Mouse (Mus musculus): Measurements from ENCODE around the gene Gm45837. TPM values are rescaled to one million over a fixed set of nuclear protein-coding genes. Genes with fewer than 3 reads are reported as not detected.
A peak's percentile ranks its signal among the peaks of the same experiment; 100 is the strongest.

The Gm45837 gene
- polyA plus RNA-seq, 1 experiment from 2014 or later, result not detected

- no peak overlapping the region for H3K27ac ChIP-seq (ENCODE audit: low read depth, low read length)
- no peaks in the 10 kb centered on the region for H3K36me3 ChIP-seq (ENCODE audit: control insufficient read depth, insufficient read depth, low read length)
- H3K9me3 ChIP-seq (ENCODE audit: control insufficient read depth, low read length), result no peaks in the 10 kb centered on the region
- H3K9ac ChIP-seq (ENCODE audit: low read depth, low read length), result no peak overlapping the region
- H3K4me3 ChIP-seq (ENCODE audit: low read depth, low read length), result no peak overlapping the region
- 3% methylated on average over 27 of the region's 27 CpGs for whole genome bisulfite sequencing
- H3K27me3 ChIP-seq (ENCODE audit: control insufficient read depth, insufficient read depth, low read length), result peaks cover 11% of the 10 kb centered on the region
- peak overlapping the region; percentile 9 for H3K4me2 ChIP-seq (replicated peaks; ENCODE audit: low read depth, low read length)
- ATAC-seq (ENCODE audit: low FRiP score), result no peak
- peak; percentile 70 for DNase-seq (ENCODE audit: low spot score)
- peaks cover 18% of the 10 kb centered on the region for H3K4me1 ChIP-seq (replicated peaks; ENCODE audit: control insufficient read depth, insufficient read depth, low read length)
Measured at GRCm38 (mm10) chr7:101419013-101419770, 8.5 kb downstream of the Gm45837 start.

DNA sequence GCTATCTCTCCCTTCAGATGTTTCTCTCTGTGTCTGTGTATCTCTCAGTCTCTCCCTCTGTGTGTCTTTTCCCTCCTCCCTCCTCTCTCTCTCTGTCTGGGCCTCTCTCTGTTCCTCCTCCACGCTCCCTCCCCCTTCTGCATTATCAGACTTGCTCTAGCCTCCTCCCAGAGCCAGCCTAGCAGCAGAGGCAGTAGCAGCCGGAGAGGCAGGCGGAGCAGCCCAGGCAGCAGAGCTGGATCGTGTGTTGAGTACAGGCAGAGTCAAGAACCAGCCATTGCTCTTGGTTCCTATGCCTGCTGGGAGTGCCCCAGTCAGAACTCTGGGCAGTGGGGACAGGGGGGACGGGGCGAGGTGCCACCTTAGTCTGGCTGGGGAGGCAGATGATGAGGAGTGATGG lies 10.8 kb downstream of the Gm45837 start, which contains the start of gene Pde2a:
TSS of gene Pde2a (plus strand) at position 163 of the 400 bp plus-strand sequence.
- Histone ChIP-seq H3K4me2 (replicated peaks; ENCODE audit: low read depth, low read length) (peak within 1 kb of the TSS; percentile 29; the same call in 1 of the 2 replicates), H3K4me1 (replicated peaks; ENCODE audit: control insufficient read depth, insufficient read depth, low read length) (0 out of 2 replicates have a peak, but pooled peaks cover 2% of the 10 kb centered on the region), H3K9me3 (ENCODE audit: control insufficient read depth, low read length) (no peaks in the 10 kb centered on the region), H3K36me3 (ENCODE audit: control insufficient read depth, insufficient read depth, low read length) (no peaks in the 10 kb centered on the region), H3K9ac (ENCODE audit: low read depth, low read length) (peak within 1 kb of the TSS; percentile 34; the same call in 1 of the 2 replicates), H3K4me3 (ENCODE audit: low read depth, low read length) (no peak within 1 kb of the TSS), H3K27me3 (ENCODE audit: control insufficient read depth, insufficient read depth, low read length) (peaks cover 11% of the 10 kb centered on the region), H3K27ac (ENCODE audit: low read depth, low read length) (0 out of 2 replicates have a peak within 1 kb of the TSS, but pooled peaks have one; percentile 10)
- WGBS, result 13% methylated on average over 6 of the region's 6 CpGs
- ATAC-seq (ENCODE audit: low FRiP score) (peak; percentile 39; the same call in 1 of the 2 replicates), DNase-seq (ENCODE audit: low spot score) (peak; percentile 25)

- peak; percentile 40 for DNase-seq (ENCODE audit: low spot score)
- H3K27ac ChIP-seq (ENCODE audit: low read depth, low read length), result no peak overlapping the region
Measured at GRCm38 (mm10) chr7:101422069-101422468, 11.4 kb downstream of the Gm45837 start.

GRCm38 (mm10) chr7:101422646-101423045 lies 12.0 kb downstream of the Gm45837 start:
- no peaks in the 10 kb centered on the region for H3K36me3 ChIP-seq (ENCODE audit: control insufficient read depth, insufficient read depth, low read length)
- DNase-seq (ENCODE audit: low spot score) (no peak), ATAC-seq (ENCODE audit: low FRiP score) (no peak)
- no peak overlapping the region for H3K4me3 ChIP-seq (ENCODE audit: low read depth, low read length)
- no peak overlapping the region for H3K9ac ChIP-seq (ENCODE audit: low read depth, low read length)
- H3K27ac ChIP-seq (ENCODE audit: low read depth, low read length), result no peak overlapping the region
- no peaks in the 10 kb centered on the region for H3K9me3 ChIP-seq (ENCODE audit: control insufficient read depth, low read length)
- peaks cover 9% of the 10 kb centered on the region for H3K27me3 ChIP-seq (ENCODE audit: control insufficient read depth, insufficient read depth, low read length)
- H3K4me2 ChIP-seq (replicated peaks; ENCODE audit: low read depth, low read length), result no peak overlapping the region
- WGBS, result 80% methylated on average over 8 of the region's 8 CpGs
- H3K4me1 ChIP-seq (replicated peaks; ENCODE audit: control insufficient read depth, insufficient read depth, low read length), result 0 out of 2 replicates have a peak, but pooled peaks cover 2% of the 10 kb centered on the region

More at GRCm38 (mm10) chr7:101422069-101422468, 11.4 kb downstream of the Gm45837 start:
- Histone ChIP-seq H3K9ac (ENCODE audit: low read depth, low read length) (peak overlapping the region; percentile 34; the same call in 1 of the 2 replicates), H3K4me1 (replicated peaks; ENCODE audit: control insufficient read depth, insufficient read depth, low read length) (0 out of 2 replicates have a peak, but pooled peaks cover 2% of the 10 kb centered on the region), H3K27me3 (ENCODE audit: control insufficient read depth, insufficient read depth, low read length) (peaks cover 11% of the 10 kb centered on the region), H3K4me3 (ENCODE audit: low read depth, low read length) (no peak overlapping the region), H3K36me3 (ENCODE audit: control insufficient read depth, insufficient read depth, low read length) (no peaks in the 10 kb centered on the region), H3K4me2 (replicated peaks; ENCODE audit: low read depth, low read length) (peak overlapping the region; percentile 29; the same call in 1 of the 2 replicates), H3K9me3 (ENCODE audit: control insufficient read depth, low read length) (no peaks in the 10 kb centered on the region)
- no peak; the same call in 1 of the 2 replicates for ATAC-seq (ENCODE audit: low FRiP score)
- WGBS, result 26% methylated on average over 3 of the region's 3 CpGs

GRCm38 (mm10) chr7:101423970-101424369 lies 13.3 kb downstream of the Gm45837 start:
- DNase-seq (ENCODE audit: low spot score) (no peak), ATAC-seq (ENCODE audit: low FRiP score) (no peak)
- Histone ChIP-seq H3K9ac (ENCODE audit: low read depth, low read length) (no peak overlapping the region), H3K4me1 (replicated peaks; ENCODE audit: control insufficient read depth, insufficient read depth, low read length) (0 out of 2 replicates have a peak, but pooled peaks cover 2% of the 10 kb centered on the region), H3K4me2 (replicated peaks; ENCODE audit: low read depth, low read length) (no peak overlapping the region), H3K27ac (ENCODE audit: low read depth, low read length) (no peak overlapping the region), H3K27me3 (ENCODE audit: control insufficient read depth, insufficient read depth, low read length) (peaks cover 5% of the 10 kb centered on the region), H3K4me3 (ENCODE audit: low read depth, low read length) (no peak overlapping the region), H3K36me3 (ENCODE audit: control insufficient read depth, insufficient read depth, low read length) (no peaks in the 10 kb centered on the region), H3K9me3 (ENCODE audit: control insufficient read depth, low read length) (no peaks in the 10 kb centered on the region)
- WGBS, result 68% methylated on average over 6 of the region's 6 CpGs

GRCm38 (mm10) chr7:101426692-101427091 lies 16.0 kb downstream of the Gm45837 start:
- H3K9me3 ChIP-seq (ENCODE audit: control insufficient read depth, low read length), result no peaks in the 10 kb centered on the region
- no peaks in the 10 kb centered on the region for H3K4me1 ChIP-seq (replicated peaks; ENCODE audit: control insufficient read depth, insufficient read depth, low read length)
- H3K27ac ChIP-seq (ENCODE audit: low read depth, low read length), result no peak overlapping the region
- 74% methylated on average over 8 of the region's 8 CpGs for WGBS
- H3K4me3 ChIP-seq (ENCODE audit: low read depth, low read length), result no peak overlapping the region
- ATAC-seq (ENCODE audit: low FRiP score) (no peak), DNase-seq (ENCODE audit: low spot score) (no peak)
- no peak overlapping the region for H3K9ac ChIP-seq (ENCODE audit: low read depth, low read length)
- H3K27me3 ChIP-seq (ENCODE audit: control insufficient read depth, insufficient read depth, low read length), result no peaks in the 10 kb centered on the region; the same call in 1 of the 2 replicates
- H3K4me2 ChIP-seq (replicated peaks; ENCODE audit: low read depth, low read length), result no peak overlapping the region
- H3K36me3 ChIP-seq (ENCODE audit: control insufficient read depth, insufficient read depth, low read length), result no peaks in the 10 kb centered on the region

DNA sequence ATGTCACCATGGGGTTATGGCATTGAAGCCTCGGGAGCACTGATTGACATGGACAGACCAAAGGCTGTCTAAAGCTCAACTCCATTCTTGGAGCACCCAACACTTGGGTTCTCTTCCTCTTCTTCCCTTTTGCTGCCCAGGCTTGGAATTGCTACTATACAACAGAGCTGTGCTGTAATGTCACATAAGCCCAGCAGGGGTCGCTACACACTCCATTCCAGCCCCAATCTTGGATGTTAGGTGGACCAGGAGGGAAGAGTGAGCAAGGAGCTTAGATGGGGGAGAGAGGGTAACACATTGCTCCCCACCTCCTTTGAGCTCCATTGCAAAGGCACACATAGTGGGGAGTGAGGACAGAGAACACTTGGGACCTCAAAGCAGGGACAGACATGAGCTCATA lies 17.1 kb downstream of the Gm45837 start:
- H3K4me1 ChIP-seq (replicated peaks; ENCODE audit: control insufficient read depth, insufficient read depth, low read length), result no peaks in the 10 kb centered on the region
- H3K27me3 ChIP-seq (ENCODE audit: control insufficient read depth, insufficient read depth, low read length), result no peaks in the 10 kb centered on the region
- H3K9ac ChIP-seq (ENCODE audit: low read depth, low read length), result no peak overlapping the region
- H3K36me3 ChIP-seq (ENCODE audit: control insufficient read depth, insufficient read depth, low read length), result no peaks in the 10 kb centered on the region
- H3K4me2 ChIP-seq (replicated peaks; ENCODE audit: low read depth, low read length), result no peak overlapping the region
- DNase-seq (ENCODE audit: low spot score) (peak; percentile 70), ATAC-seq (ENCODE audit: low FRiP score) (no peak)
- no peak overlapping the region for H3K4me3 ChIP-seq (ENCODE audit: low read depth, low read length)
- WGBS, result 18% methylated on average over 2 of the region's 2 CpGs
- no peak overlapping the region for H3K27ac ChIP-seq (ENCODE audit: low read depth, low read length)
- H3K9me3 ChIP-seq (ENCODE audit: control insufficient read depth, low read length), result no peaks in the 10 kb centered on the region

DNA sequence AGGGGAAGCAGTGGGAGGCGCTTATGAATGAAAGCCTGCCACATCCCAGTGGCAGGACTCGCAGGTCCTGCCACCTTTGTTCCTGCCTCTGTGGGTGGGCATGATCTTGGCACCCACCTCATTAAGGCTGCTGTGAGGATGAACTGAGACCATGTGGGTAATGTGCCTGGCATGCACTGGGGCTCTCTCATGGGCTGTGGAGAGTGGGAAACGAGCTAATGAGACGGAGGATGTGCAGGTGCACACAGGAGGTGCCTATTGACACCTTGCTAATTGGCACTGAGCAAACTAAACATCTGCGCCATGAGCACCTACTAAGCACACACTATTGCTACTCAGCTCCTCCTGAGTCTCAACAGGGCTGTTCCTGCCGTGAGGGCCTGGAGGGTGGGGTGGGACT lies 24.4 kb downstream of the Gm45837 start:
- H3K27me3 ChIP-seq (ENCODE audit: control insufficient read depth, insufficient read depth, low read length), result no peaks in the 10 kb centered on the region
- H3K9ac ChIP-seq (ENCODE audit: low read depth, low read length), result no peak overlapping the region
- H3K4me1 ChIP-seq (replicated peaks; ENCODE audit: control insufficient read depth, insufficient read depth, low read length), result no peaks in the 10 kb centered on the region
- no peaks in the 10 kb centered on the region for H3K9me3 ChIP-seq (ENCODE audit: control insufficient read depth, low read length)
- no peak overlapping the region for H3K4me2 ChIP-seq (replicated peaks; ENCODE audit: low read depth, low read length)
- DNase-seq (ENCODE audit: low spot score), result no peak
- 74% methylated on average over 6 of the region's 6 CpGs for WGBS
- H3K36me3 ChIP-seq (ENCODE audit: control insufficient read depth, insufficient read depth, low read length), result no peaks in the 10 kb centered on the region
- no peak overlapping the region for H3K27ac ChIP-seq (ENCODE audit: low read depth, low read length)
- no peak for ATAC-seq (ENCODE audit: low FRiP score)
- no peak overlapping the region for H3K4me3 ChIP-seq (ENCODE audit: low read depth, low read length)

GRCm38 (mm10) chr7:101437876-101438275 lies 27.2 kb downstream of the Gm45837 start:
- Histone ChIP-seq H3K4me1 (replicated peaks; ENCODE audit: control insufficient read depth, insufficient read depth, low read length) (no peaks in the 10 kb centered on the region), H3K27ac (ENCODE audit: low read depth, low read length) (no peak overlapping the region), H3K4me3 (ENCODE audit: low read depth, low read length) (no peak overlapping the region), H3K9ac (ENCODE audit: low read depth, low read length) (no peak overlapping the region), H3K4me2 (replicated peaks; ENCODE audit: low read depth, low read length) (no peak overlapping the region), H3K27me3 (ENCODE audit: control insufficient read depth, insufficient read depth, low read length) (no peaks in the 10 kb centered on the region), H3K9me3 (ENCODE audit: control insufficient read depth, low read length) (no peaks in the 10 kb centered on the region), H3K36me3 (ENCODE audit: control insufficient read depth, insufficient read depth, low read length) (no peaks in the 10 kb centered on the region)
- ATAC-seq (ENCODE audit: low FRiP score), result no peak
- 13% methylated on average over 1 of the region's 1 CpGs for WGBS
- DNase-seq (ENCODE audit: low spot score), result peak; percentile 46
